Mouse (Mus musculus): ENCODE results near the gene Olfr715.
"Not testable (repeated sequence)": the region's sequence is repeated elsewhere in the genome, so short reads cannot be mapped to it uniquely, and the experiment has no call there.

Olfr715 gene

DNA sequence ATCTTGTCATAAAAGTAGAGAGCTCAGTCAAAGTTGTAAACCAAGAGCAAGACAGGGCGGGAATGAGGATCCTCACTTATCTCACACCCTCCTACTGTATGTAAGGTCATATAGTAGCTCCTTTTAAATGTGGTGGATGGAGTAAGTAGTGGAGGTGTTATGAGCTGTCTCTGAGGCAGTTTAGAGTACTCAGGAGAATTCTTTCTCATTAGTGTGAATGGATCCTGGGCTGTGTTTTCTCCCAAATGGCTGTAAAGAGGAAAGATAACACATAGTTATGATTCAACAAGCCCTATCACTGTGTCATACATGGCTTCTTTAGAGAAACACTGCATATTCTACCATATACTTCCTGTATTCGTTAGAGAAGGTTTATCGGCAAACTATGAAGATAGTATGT, at the start of gene Olfr715:
TSS of gene Olfr715 (minus strand) at position 101 of the 400 bp plus-strand sequence.
- not testable (repeated sequence) for DNase-seq

DNA sequence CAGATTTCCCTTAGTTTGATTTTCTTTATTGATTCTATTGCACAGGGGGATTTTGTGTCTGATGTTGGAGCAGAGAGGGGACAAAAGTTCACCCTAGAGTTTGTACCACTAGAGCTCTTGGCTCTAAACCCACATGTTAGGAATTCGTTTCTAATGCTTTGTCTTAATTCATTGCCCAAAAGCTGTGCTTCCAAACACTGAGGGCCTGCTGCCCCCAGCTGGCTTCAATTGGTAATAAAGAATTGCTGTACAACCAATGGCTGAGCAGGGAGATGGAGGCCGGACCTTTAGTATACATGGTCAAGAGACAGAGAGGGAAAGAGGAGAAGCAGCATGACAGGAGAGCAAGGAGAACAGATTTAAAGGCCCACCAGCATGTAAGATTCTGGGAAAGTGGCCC, 49.5 kb upstream of the Olfr715 start:
- peak; percentile 1 for DNase-seq

DNA sequence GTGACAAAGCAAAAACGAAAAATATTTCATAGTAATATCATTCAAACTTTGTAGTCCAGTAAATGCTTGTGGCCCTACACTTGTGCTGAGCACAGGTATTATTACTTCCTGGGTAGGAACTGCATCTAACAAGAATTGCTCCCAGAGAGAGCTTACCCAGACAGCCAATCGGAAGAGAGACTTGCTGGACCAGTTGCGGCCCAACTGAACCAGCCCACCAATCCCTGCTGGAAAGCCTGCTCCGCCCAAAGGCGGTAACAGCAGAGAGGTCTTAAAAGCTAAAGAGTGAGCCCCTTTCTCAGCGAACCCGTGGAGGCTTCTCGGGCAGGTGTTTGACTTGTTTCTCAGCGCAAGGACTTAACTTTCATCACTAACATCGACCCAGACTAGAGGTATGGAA, 35.8 kb upstream of the Olfr715 start, which contains the start of gene Nlrp14:
TSS of gene Nlrp14 (plus strand) at position 301 of the 400 bp plus-strand sequence.
- no peak for DNase-seq

DNA sequence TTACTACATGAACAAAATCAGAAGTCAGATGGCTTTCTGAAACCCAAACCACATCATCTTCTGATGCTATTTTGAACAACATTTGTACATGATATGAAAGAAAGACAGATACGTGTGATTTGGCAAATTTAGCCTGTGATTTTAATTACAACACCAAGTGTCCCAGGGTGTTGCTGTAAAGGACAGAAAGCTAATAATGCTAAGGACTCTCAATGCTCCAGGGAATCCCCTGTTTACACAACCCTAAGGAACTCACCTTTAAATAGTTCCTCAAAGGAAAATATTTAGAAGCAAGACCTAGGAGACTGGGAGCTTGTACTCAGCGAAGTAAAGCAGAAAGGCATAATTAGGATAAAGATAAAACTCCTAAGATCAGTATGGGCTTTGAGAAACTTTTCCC, 7.1 kb upstream of the Olfr715 start, which contains the start of gene Olfr716:
TSS of gene Olfr716 (plus strand) at position 301 of the 400 bp plus-strand sequence.
- not testable (repeated sequence) for DNase-seq

- not testable (repeated sequence) for DNase-seq
Observed at GRCm38 (mm10) chr7:107110269-107110668, 20.6 kb downstream of the Olfr715 start, which contains the start of gene Olfr715b. Gene Olfr715b (minus strand): TSS chr7:107110369.

DNA sequence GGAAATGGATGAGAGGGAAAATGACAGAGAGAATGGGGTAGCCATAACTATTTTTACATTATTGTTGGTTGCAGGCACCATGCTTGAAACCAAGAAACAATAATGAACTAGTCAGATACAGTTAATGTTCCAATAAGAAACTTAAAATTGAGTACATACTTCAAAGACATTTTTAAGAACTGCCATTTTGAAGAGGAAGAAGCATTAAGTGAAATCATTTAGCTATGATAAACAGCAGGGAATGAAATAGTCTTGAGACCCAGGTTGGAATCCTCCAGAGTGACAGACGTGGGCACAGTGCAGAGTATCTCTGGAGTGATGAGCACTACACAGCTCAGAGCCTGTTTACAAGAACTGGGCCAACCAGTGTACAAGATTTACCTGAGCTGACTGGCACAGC, 38.0 kb downstream of the Olfr715 start, which contains the start of gene Olfr17:
TSS of gene Olfr17 (plus strand) at position 301 of the 400 bp plus-strand sequence.
- DNase-seq, result no peak
